Mouse (Mus musculus): Measurements from ENCODE around the gene Rpf1. TPM values are rescaled to one million over a fixed set of nuclear protein-coding genes. Genes with fewer than 3 reads are reported as not detected.

Gene Rpf1
- polyA plus RNA-seq, 1 experiment from 2014 or later = 68.2 TPM

- DNase-seq (ENCODE audit: extremely low spot score, low spot score) = no peak
- 30% methylated on average over 1 of the region's 1 CpGs for WGBS
- no peak overlapping the region for H3K4me3 ChIP-seq
- peaks cover 4% of the 10 kb centered on the region; the same call in 1 of the 2 replicates for H3K9me3 ChIP-seq
- H3K27ac ChIP-seq = no peak overlapping the region
- no peaks in the 10 kb centered on the region for H3K4me1 ChIP-seq
- no peaks in the 10 kb centered on the region for H3K27me3 ChIP-seq (ENCODE audit: poor library complexity, severe bottlenecking)
- no peaks in the 10 kb centered on the region for H3K36me3 ChIP-seq (replicated peaks)
These were observed 22.4 kb upstream of the Rpf1 start for GRCm38 (mm10) chr3:146543632-146544031.

GRCm38 (mm10) chr3:146540521-146541273, 19.5 kb upstream of the Rpf1 start:
- no peaks in the 10 kb centered on the region for H3K36me3 ChIP-seq (replicated peaks)
- no peaks in the 10 kb centered on the region for H3K27me3 ChIP-seq (ENCODE audit: poor library complexity, severe bottlenecking)
- H3K4me1 ChIP-seq = no peaks in the 10 kb centered on the region
- no peak overlapping the region for H3K27ac ChIP-seq
- DNase-seq (ENCODE audit: extremely low spot score, low spot score) = no peak
- H3K4me3 ChIP-seq = no peak overlapping the region
- peaks cover 4% of the 10 kb centered on the region; the same call in 1 of the 2 replicates for H3K9me3 ChIP-seq
- WGBS = 90% methylated on average over 4 of the region's 4 CpGs

GRCm38 (mm10) chr3:146534986-146535385, 13.8 kb upstream of the Rpf1 start:
- Histone ChIP-seq H3K27me3 (ENCODE audit: poor library complexity, severe bottlenecking) (no peaks in the 10 kb centered on the region), H3K4me3 (no peak overlapping the region), H3K36me3 (replicated peaks) (no peaks in the 10 kb centered on the region), H3K4me1 (no peaks in the 10 kb centered on the region), H3K9me3 (no peaks in the 10 kb centered on the region), H3K27ac (no peak overlapping the region)
- 66% methylated on average over 6 of the region's 6 CpGs for WGBS
- no peak for DNase-seq (ENCODE audit: extremely low spot score, low spot score)

- no peaks in the 10 kb centered on the region for H3K9me3 ChIP-seq
- no peaks in the 10 kb centered on the region for H3K27me3 ChIP-seq (ENCODE audit: poor library complexity, severe bottlenecking)
- H3K27ac ChIP-seq = no peak overlapping the region
- no peaks in the 10 kb centered on the region for H3K4me1 ChIP-seq
- H3K4me3 ChIP-seq = no peak overlapping the region
- no peaks in the 10 kb centered on the region for H3K36me3 ChIP-seq (replicated peaks)
- DNase-seq (ENCODE audit: extremely low spot score, low spot score) = no peak
- WGBS = 45% methylated on average over 2 of the region's 2 CpGs
These were observed 7.1 kb upstream of the Rpf1 start for GRCm38 (mm10) chr3:146528335-146528734.

GRCm38 (mm10) chr3:146521652-146522020, 407 bp upstream of the Rpf1 start:
- no peak for DNase-seq (ENCODE audit: extremely low spot score, low spot score)

GRCm38 (mm10) chr3:146520226-146520797, 917 bp downstream of the Rpf1 start:
- no peak for DNase-seq (ENCODE audit: extremely low spot score, low spot score)
- H3K9me3 ChIP-seq = no peaks in the 10 kb centered on the region
- H3K36me3 ChIP-seq (replicated peaks) = peaks cover 40% of the 10 kb centered on the region
- peaks cover 14% of the 10 kb centered on the region for H3K4me1 ChIP-seq
- no peaks in the 10 kb centered on the region for H3K27me3 ChIP-seq (ENCODE audit: poor library complexity, severe bottlenecking)
- peak overlapping the region; percentile 78 for H3K4me3 ChIP-seq
- WGBS = 47% methylated on average over 5 of the region's 5 CpGs
- peak overlapping the region; percentile 98 for H3K27ac ChIP-seq

More at GRCm38 (mm10) chr3:146521652-146522020, 407 bp upstream of the Rpf1 start:
- H3K4me1 ChIP-seq = peaks cover 14% of the 10 kb centered on the region
- no peaks in the 10 kb centered on the region for H3K27me3 ChIP-seq (ENCODE audit: poor library complexity, severe bottlenecking)
- peak overlapping the region; percentile 78 for H3K4me3 ChIP-seq
- 14% methylated on average over 8 of the region's 8 CpGs for WGBS
- no peaks in the 10 kb centered on the region for H3K9me3 ChIP-seq
- H3K36me3 ChIP-seq (replicated peaks) = peaks cover 27% of the 10 kb centered on the region
- peak overlapping the region; percentile 98 for H3K27ac ChIP-seq

- peaks cover 96% of the 10 kb centered on the region for H3K36me3 ChIP-seq (replicated peaks)
- 96% methylated on average over 7 of the region's 7 CpGs for WGBS
These were observed 14.5 kb downstream of the Rpf1 start for GRCm38 (mm10) chr3:146506711-146507110.

GRCm38 (mm10) chr3:146501601-146502123, 19.6 kb downstream of the Rpf1 start:
- peaks cover 50% of the 10 kb centered on the region for H3K36me3 ChIP-seq (replicated peaks)
- peaks cover 32% of the 10 kb centered on the region for H3K4me1 ChIP-seq
- peak overlapping the region; percentile 91 for H3K4me3 ChIP-seq
- no peaks in the 10 kb centered on the region for H3K27me3 ChIP-seq (ENCODE audit: poor library complexity, severe bottlenecking)
- 80% methylated on average over 5 of the region's 5 CpGs for WGBS
- peak overlapping the region; percentile 98; the same call in 1 of the 2 replicates for H3K27ac ChIP-seq
- no peak for DNase-seq (ENCODE audit: extremely low spot score, low spot score)
- no peaks in the 10 kb centered on the region for H3K9me3 ChIP-seq

More at GRCm38 (mm10) chr3:146506711-146507110, 14.5 kb downstream of the Rpf1 start:
- peaks cover 12% of the 10 kb centered on the region for H3K4me1 ChIP-seq
- no peak overlapping the region for H3K27ac ChIP-seq
- H3K9me3 ChIP-seq = no peaks in the 10 kb centered on the region
- no peaks in the 10 kb centered on the region for H3K27me3 ChIP-seq (ENCODE audit: poor library complexity, severe bottlenecking)
- DNase-seq (ENCODE audit: extremely low spot score, low spot score) = no peak
- no peak overlapping the region for H3K4me3 ChIP-seq

- no peak for DNase-seq (ENCODE audit: extremely low spot score, low spot score)
- peak overlapping the region; percentile 91 for H3K4me3 ChIP-seq
- H3K36me3 ChIP-seq (replicated peaks) = peaks cover 41% of the 10 kb centered on the region
- 27% methylated on average over 5 of the region's 5 CpGs for WGBS
- H3K4me1 ChIP-seq = peaks cover 32% of the 10 kb centered on the region
- no peaks in the 10 kb centered on the region for H3K9me3 ChIP-seq
- H3K27ac ChIP-seq = peak overlapping the region; percentile 98
- no peaks in the 10 kb centered on the region for H3K27me3 ChIP-seq (ENCODE audit: poor library complexity, severe bottlenecking)
These were observed 20.4 kb downstream of the Rpf1 start for GRCm38 (mm10) chr3:146500810-146501201.

GRCm38 (mm10) chr3:146500003-146500809, 21.0 kb downstream of the Rpf1 start:
- Histone ChIP-seq H3K4me3 (peak overlapping the region; percentile 91), H3K9me3 (no peaks in the 10 kb centered on the region), H3K4me1 (peaks cover 32% of the 10 kb centered on the region), H3K27me3 (ENCODE audit: poor library complexity, severe bottlenecking) (no peaks in the 10 kb centered on the region), H3K36me3 (replicated peaks) (peaks cover 35% of the 10 kb centered on the region), H3K27ac (peak overlapping the region; percentile 98)
- DNase-seq (ENCODE audit: extremely low spot score, low spot score) = peak; percentile 71
- WGBS = under 1% methylated on average over 57 of the region's 57 CpGs

GRCm38 (mm10) chr3:146499431-146500002, 21.7 kb downstream of the Rpf1 start, which contains the start of the genes Spata1 and Gng5:
TSS of gene Spata1 (minus strand) at chr3:146499753.
TSS of gene Gng5 (plus strand) at chr3:146499807.
- DNase-seq (ENCODE audit: extremely low spot score, low spot score) = peak; percentile 88
- Histone ChIP-seq H3K9me3 (no peaks in the 10 kb centered on the region), H3K4me3 (peak within 1 kb of the TSS; percentile 91), H3K36me3 (replicated peaks) (peaks cover 29% of the 10 kb centered on the region), H3K4me1 (peaks cover 32% of the 10 kb centered on the region), H3K27me3 (ENCODE audit: poor library complexity, severe bottlenecking) (no peaks in the 10 kb centered on the region), H3K27ac (peak within 1 kb of the TSS; percentile 98)
- WGBS = under 1% methylated on average over 77 of the region's 88 CpGs

- WGBS = 5% methylated on average over 13 of the region's 13 CpGs
- H3K9me3 ChIP-seq = no peaks in the 10 kb centered on the region
These were observed 22.2 kb downstream of the Rpf1 start for GRCm38 (mm10) chr3:146498989-146499388.

More at GRCm38 (mm10) chr3:146498989-146499388, 22.2 kb downstream of the Rpf1 start:
- DNase-seq (ENCODE audit: extremely low spot score, low spot score) = no peak
- H3K4me3 ChIP-seq = peak overlapping the region; percentile 91
- H3K4me1 ChIP-seq = peaks cover 32% of the 10 kb centered on the region
- H3K27me3 ChIP-seq (ENCODE audit: poor library complexity, severe bottlenecking) = no peaks in the 10 kb centered on the region
- H3K27ac ChIP-seq = peak overlapping the region; percentile 98
- peaks cover 24% of the 10 kb centered on the region for H3K36me3 ChIP-seq (replicated peaks)

Data from forebrain, embryonic 10.5 days (tissue).